Mouse (Mus musculus): ENCODE measurements at regions not wholly inside any gene's neighbourhood (a gene's known extent, or its start where the extent isn't known, plus 50 kb on each side); places are given as distances from the start of the nearest gene placed in this dataset.

GRCm38 (mm10) chr14:91889141-91889631, 2001.3 kb downstream of the Pcdh9 start:
- Histone ChIP-seq H3K27me3 (ENCODE audit: control insufficient read depth, insufficient read depth, low read length) (no peaks in the 10 kb centered on the region), H3K4me3 (replicated peaks; ENCODE audit: insufficient read depth, low read depth, low read length) (no peak overlapping the region), H3K27ac (ENCODE audit: insufficient read depth, low read length) (no peak overlapping the region), H3K4me1 (ENCODE audit: control insufficient read depth, insufficient read depth, low read length) (no peaks in the 10 kb centered on the region)
- DNase-seq = peak; percentile 7 to 32
- WGBS = 11% methylated on average over 9 of the region's 9 CpGs
- no peak for TF ChIP-seq POLR2A (IDR thresholded peaks at IDR 0.05; ENCODE audit: borderline replicate concordance, insufficient read depth, low read length)
- no peak for TF ChIP-seq CTCF (IDR thresholded peaks at IDR 0.05; ENCODE audit: borderline replicate concordance, insufficient read depth, low read depth, low read length)

GRCm38 (mm10) chr14:91865935-91866664, 2024.4 kb downstream of the Pcdh9 start:
- Histone ChIP-seq H3K4me3 (replicated peaks; ENCODE audit: insufficient read depth, low read depth, low read length) (no peak overlapping the region), H3K27me3 (ENCODE audit: control insufficient read depth, insufficient read depth, low read length) (no peaks in the 10 kb centered on the region), H3K4me1 (ENCODE audit: control insufficient read depth, insufficient read depth, low read length) (no peaks in the 10 kb centered on the region), H3K27ac (ENCODE audit: insufficient read depth, low read length) (no peak overlapping the region)
- TF ChIP-seq CTCF (IDR thresholded peaks at IDR 0.05; ENCODE audit: borderline replicate concordance, insufficient read depth, low read depth, low read length) = no peak
- no peak for TF ChIP-seq POLR2A (IDR thresholded peaks at IDR 0.05; ENCODE audit: borderline replicate concordance, insufficient read depth, low read length)
- 30% methylated on average over 5 of the region's 5 CpGs for WGBS
- DNase-seq = no peak

- Histone ChIP-seq H3K27me3 (ENCODE audit: control insufficient read depth, insufficient read depth, low read length) (no peaks in the 10 kb centered on the region), H3K4me1 (ENCODE audit: control insufficient read depth, insufficient read depth, low read length) (no peaks in the 10 kb centered on the region), H3K27ac (ENCODE audit: insufficient read depth, low read length) (no peak overlapping the region), H3K4me3 (replicated peaks; ENCODE audit: insufficient read depth, low read depth, low read length) (no peak overlapping the region)
- no peak for DNase-seq
- 96% methylated on average over 8 of the region's 8 CpGs for WGBS
- TF ChIP-seq CTCF (IDR thresholded peaks at IDR 0.05; ENCODE audit: borderline replicate concordance, insufficient read depth, low read depth, low read length) (no peak), POLR2A (IDR thresholded peaks at IDR 0.05; ENCODE audit: borderline replicate concordance, insufficient read depth, low read length) (no peak)
Observed at GRCm38 (mm10) chr14:91852258-91852657, 2038.2 kb downstream of the Pcdh9 start.

Data from cerebellum, adult 2 months (tissue).